Mouse (Mus musculus): Measurements from ENCODE around the gene Sox5.

DNA sequence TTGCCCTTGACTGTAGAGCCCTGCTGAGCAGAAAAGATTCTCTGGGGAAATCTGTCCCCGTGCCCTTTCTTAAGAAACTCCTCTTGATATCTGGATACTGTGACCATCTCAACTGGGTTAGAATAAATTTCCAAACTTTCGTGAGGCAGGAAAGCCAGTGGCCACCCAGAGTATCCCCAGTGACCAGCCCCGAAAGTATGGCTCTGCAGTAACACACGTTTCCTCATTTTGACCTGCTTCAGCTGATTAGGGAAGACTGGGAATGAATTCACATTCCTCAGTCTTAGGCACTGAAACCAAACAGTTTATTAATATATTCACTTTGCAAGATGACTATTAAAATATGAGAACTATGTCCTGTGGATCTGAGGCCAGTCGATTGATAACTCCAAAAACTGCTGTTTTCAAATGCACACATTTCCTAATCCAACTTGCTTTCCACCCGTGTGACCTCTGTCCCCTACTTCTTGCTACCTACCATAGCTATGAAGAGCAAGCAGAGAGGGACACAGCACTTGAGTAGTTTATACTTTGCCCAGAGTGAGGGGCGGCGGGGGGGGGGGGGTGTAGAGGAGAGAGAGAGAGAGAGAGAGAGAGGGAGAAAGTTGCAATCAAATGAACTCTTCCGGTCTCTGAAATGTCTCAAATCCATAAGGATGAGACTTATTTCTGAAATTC is 1.0 kb downstream of the Sox5 start:
- no peak for TF ChIP-seq USF2 (conservative IDR thresholded peaks at IDR 0.05; ENCODE audit: low read depth, low read length)
- no peak for TF ChIP-seq ZC3H11A (IDR thresholded peaks at IDR 0.05; ENCODE audit: low read depth, low read length)

Data from CH12.LX (cell line).